Mouse (Mus musculus) forebrain, embryonic 11.5 days (tissue): Measurements from ENCODE around the gene Fbxo11. TPM values are rescaled to one million over a fixed set of nuclear protein-coding genes. Genes with fewer than 3 reads are reported as not detected.
"Not testable (repeated sequence)": the region's sequence is repeated elsewhere in the genome, so short reads cannot be mapped to it uniquely, and the experiment has no call there.

Experiments
- ATAC-seq: fragments of 200-750 bp; cut with Nextera tagmentation; replicated peaks from 2 replicates; pipeline ENCODE4 v1.8.0; 2017; ENCODE audit warnings: moderate TSS enrichment; ENCODE audit not compliant: low FRiP score
- DNase-seq: peaks from one replicate; pipeline ENCODE4 v3.0.0-alpha.2; 2017; ENCODE audit warnings: low spot score
- H3K27ac ChIP-seq: fragments of 300-500 bp; sonication (generic); 2 replicates; pipeline ENCODE4 v1.5.1; 2014; ENCODE audit warnings: low read depth, low read length
- H3K27me3 ChIP-seq: fragments of 300-500 bp; sonication (generic); 2 replicates; pipeline ENCODE4 v1.6.1; 2014; ENCODE audit warnings: mild to moderate bottlenecking, low read length, mixed read lengths; ENCODE audit not compliant: control insufficient read depth, insufficient read depth
- H3K36me3 ChIP-seq: fragments of 300-500 bp; sonication (generic); 2 replicates; pipeline ENCODE4 v1.6.1; 2014; ENCODE audit warnings: mild to moderate bottlenecking, low read length, moderate library complexity, mixed read lengths; ENCODE audit not compliant: control insufficient read depth, insufficient read depth
- H3K4me1 ChIP-seq: fragments of 300-500 bp; sonication (generic); replicated peaks from 2 replicates; pipeline ENCODE4 v1.6.1; 2014; ENCODE audit warnings: low read length, mixed read lengths; ENCODE audit not compliant: control insufficient read depth, insufficient read depth
- H3K4me2 ChIP-seq: fragments of 300-500 bp; sonication (generic); 2 replicates; pipeline ENCODE4 v1.6.1; 2014; ENCODE audit warnings: low read depth, mild to moderate bottlenecking, low read length, moderate library complexity, mixed read lengths; ENCODE audit not compliant: severe bottlenecking
- H3K4me3 ChIP-seq: fragments of 300-500 bp; sonication (generic); 2 replicates; pipeline ENCODE4 v1.5.1; 2014; ENCODE audit warnings: low read depth, low read length
- H3K9ac ChIP-seq: fragments of 300-500 bp; sonication (generic); 2 replicates; pipeline ENCODE4 v1.6.1; 2014; ENCODE audit warnings: low read length
- H3K9me3 ChIP-seq: fragments of 300-500 bp; sonication (generic); 2 replicates; pipeline ENCODE4 v1.6.1; 2016; ENCODE audit warnings: low read length, mixed read lengths; ENCODE audit not compliant: control insufficient read depth
- WGBS: fragments of 180-500 bp; shearing (Covaris S2); extraction: QIAGEN DNeasy Blood & Tissue Kit; methylation state at CpG from one replicate; pipeline ENCODE4 v1.1.7; 2014; 5-methylcytosine and 5-hydroxymethylcytosine counted together
- polyA plus RNA-seq: library from polyadenylated mRNA; unstranded; fragments of >200 nt; fragmentation: Nextera tagmentation; extraction: Ambion mirVana; gene quantifications from 2 replicates; pipeline ENCODE4 v1.2.1, GENCODE M21; 2014

Fbxo11 gene
- polyA plus RNA-seq, 1 experiment from 2014 or later: 40.0 TPM

GRCm38 (mm10) chr17:88040810-88041209 is 24.3 kb downstream of the Fbxo11 start:
- Histone ChIP-seq H3K4me2 (no peak overlapping the region), H3K9ac (no peak overlapping the region), H3K4me1 (no peaks in the 10 kb centered on the region), H3K9me3 (no peaks in the 10 kb centered on the region), H3K36me3 (no peaks in the 10 kb centered on the region), H3K27ac (no peak overlapping the region), H3K4me3 (no peak overlapping the region), H3K27me3 (no peaks in the 10 kb centered on the region)
- no peak for DNase-seq
- WGBS: 88% methylated on average over 5 of the region's 5 CpGs
- no peak for ATAC-seq

GRCm38 (mm10) chr17:88034418-88034817 is 30.7 kb downstream of the Fbxo11 start:
- WGBS: 94% methylated on average over 4 of the region's 4 CpGs
- H3K27ac ChIP-seq: no peak overlapping the region

GRCm38 (mm10) chr17:88031755-88032154 is 33.3 kb downstream of the Fbxo11 start:
- H3K36me3 ChIP-seq: no peaks in the 10 kb centered on the region
- 91% methylated on average over 5 of the region's 5 CpGs for whole genome bisulfite sequencing
- no peak overlapping the region for H3K9ac ChIP-seq
- H3K4me2 ChIP-seq: no peak overlapping the region
- no peaks in the 10 kb centered on the region for H3K4me1 ChIP-seq
- H3K9me3 ChIP-seq: no peaks in the 10 kb centered on the region
- ATAC-seq (no peak), DNase-seq (no peak)
- no peak overlapping the region for H3K4me3 ChIP-seq
- H3K27me3 ChIP-seq: no peaks in the 10 kb centered on the region
- H3K27ac ChIP-seq: no peak overlapping the region

More at GRCm38 (mm10) chr17:88034418-88034817, 30.7 kb downstream of the Fbxo11 start:
- H3K9ac ChIP-seq: no peak overlapping the region
- ATAC-seq: no peak
- H3K4me3 ChIP-seq: no peak overlapping the region
- no peaks in the 10 kb centered on the region for H3K36me3 ChIP-seq
- no peak for DNase-seq
- no peaks in the 10 kb centered on the region for H3K4me1 ChIP-seq
- H3K4me2 ChIP-seq: no peak overlapping the region
- no peaks in the 10 kb centered on the region for H3K27me3 ChIP-seq
- H3K9me3 ChIP-seq: no peaks in the 10 kb centered on the region

DNA sequence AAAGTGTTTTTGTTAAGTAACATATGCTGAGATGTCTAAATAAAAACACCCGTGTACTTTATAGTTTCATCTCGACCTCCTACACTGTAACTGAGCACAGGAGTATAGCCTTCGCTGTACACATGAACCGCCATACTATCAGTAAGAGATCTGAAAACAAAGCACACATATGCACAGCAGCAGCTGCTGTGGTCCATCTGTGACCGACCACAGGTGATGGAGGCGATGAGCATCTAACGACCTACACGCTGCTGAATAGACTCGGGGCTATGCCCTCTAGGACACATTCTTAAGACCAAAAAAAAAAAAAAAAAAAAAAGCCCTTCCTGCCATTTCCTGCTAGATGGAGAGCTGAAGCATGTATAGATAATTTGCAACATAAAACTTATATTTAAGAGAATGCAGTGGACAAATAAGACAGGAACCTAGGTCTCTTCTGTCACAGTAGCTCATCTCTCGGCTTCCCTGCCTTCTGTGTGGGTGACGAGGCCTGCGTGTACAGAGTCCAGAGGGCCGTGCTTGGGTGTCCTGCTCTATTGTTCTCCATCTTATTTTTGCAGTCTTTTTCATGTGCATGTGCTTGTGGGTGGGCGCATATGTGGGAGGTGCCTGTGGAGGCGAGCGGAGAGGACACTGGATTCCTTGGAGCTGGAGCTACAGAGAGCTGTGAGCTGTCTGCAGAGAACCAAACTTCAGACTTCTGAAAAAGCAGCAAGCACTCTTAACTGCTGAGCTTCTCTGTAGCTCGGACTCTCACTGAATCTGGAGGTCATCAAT is 35.7 kb downstream of the Fbxo11 start:
- Histone ChIP-seq H3K9ac (no peak overlapping the region), H3K27me3 (no peaks in the 10 kb centered on the region), H3K36me3 (no peaks in the 10 kb centered on the region), H3K4me1 (no peaks in the 10 kb centered on the region), H3K9me3 (no peaks in the 10 kb centered on the region), H3K4me3 (no peak overlapping the region), H3K27ac (no peak overlapping the region), H3K4me2 (no peak overlapping the region)
- no peak for ATAC-seq
- no peak for DNase-seq
- WGBS: 88% methylated on average over 17 of the region's 17 CpGs

DNA sequence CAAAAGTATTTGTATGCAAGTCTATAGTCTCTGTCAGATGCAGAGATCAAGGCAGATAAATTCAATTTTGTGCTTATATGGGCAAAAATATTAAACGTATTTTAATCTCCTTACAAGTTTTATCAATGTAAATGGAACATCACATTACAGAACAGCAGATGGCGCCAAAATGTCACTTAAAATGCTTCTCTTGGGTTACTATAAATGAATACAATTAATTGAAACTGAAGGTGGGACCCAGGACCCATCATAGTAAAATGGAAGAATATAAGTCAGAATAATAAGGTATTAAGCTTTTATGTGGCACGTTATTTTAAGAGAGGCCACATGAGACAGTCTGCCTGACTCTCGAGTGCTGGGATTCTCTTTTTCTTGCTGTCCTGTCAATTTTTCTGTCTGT is 39.9 kb downstream of the Fbxo11 start:
- Histone ChIP-seq H3K27ac (no peak overlapping the region), H3K4me2 (no peak overlapping the region), H3K4me1 (no peaks in the 10 kb centered on the region), H3K36me3 (no peaks in the 10 kb centered on the region), H3K9ac (no peak overlapping the region), H3K27me3 (no peaks in the 10 kb centered on the region), H3K9me3 (no peaks in the 10 kb centered on the region), H3K4me3 (no peak overlapping the region)
- WGBS: 56% methylated on average over 4 of the region's 4 CpGs
- no peak for DNase-seq
- no peak for ATAC-seq

DNA sequence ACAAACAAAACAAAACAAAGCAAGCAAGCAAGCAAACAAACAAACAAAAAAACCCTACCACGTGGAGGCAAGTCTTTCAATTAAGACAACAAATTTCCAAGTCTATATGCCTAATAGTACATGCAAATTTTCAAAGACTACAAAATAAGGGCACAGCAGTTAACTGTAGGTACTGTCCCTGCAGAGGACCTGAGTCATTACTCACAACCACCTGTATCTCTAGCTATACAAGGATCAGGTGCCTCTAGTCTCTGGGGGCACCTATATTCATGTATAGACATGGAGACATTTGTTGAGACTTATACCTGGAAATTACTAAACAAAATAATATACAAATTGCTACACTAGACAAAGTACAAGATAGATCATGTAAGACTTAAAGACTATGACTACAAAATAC is 41.2 kb downstream of the Fbxo11 start:
- H3K4me2 ChIP-seq: no peak overlapping the region
- no peaks in the 10 kb centered on the region for H3K36me3 ChIP-seq
- DNase-seq (no peak), ATAC-seq (no peak)
- H3K9ac ChIP-seq: no peak overlapping the region
- H3K27me3 ChIP-seq: no peaks in the 10 kb centered on the region
- H3K4me1 ChIP-seq: no peaks in the 10 kb centered on the region
- no peak overlapping the region for H3K27ac ChIP-seq
- H3K4me3 ChIP-seq: no peak overlapping the region
- H3K9me3 ChIP-seq: no peaks in the 10 kb centered on the region
- WGBS: 82% methylated on average over 1 of the region's 1 CpGs

DNA sequence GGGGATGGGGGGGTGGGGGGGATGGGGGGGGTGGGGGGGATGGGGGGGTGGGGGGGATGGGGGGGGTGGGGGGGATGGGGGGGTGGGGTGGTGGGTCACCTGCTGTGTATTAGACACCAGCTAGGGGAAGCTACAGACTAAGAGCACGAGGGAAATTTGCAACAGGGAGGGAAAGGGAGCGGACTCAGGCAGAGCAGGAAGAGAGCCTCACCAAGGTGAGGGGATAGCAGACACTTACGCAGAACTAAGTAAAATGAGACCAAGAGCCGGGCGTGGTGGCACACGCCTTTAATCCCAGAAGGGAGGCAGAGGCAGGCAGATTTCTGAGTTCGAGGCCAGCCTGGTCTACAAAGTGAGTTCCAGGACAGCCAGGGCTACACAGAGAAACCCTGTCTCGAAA is 49.1 kb downstream of the Fbxo11 start:
- not testable (repeated sequence) for H3K36me3 ChIP-seq, H3K4me3 ChIP-seq, H3K27ac ChIP-seq, H3K27me3 ChIP-seq, ATAC-seq, H3K4me2 ChIP-seq, H3K4me1 ChIP-seq, H3K9ac ChIP-seq, H3K9me3 ChIP-seq, DNase-seq
- WGBS: 90% methylated on average over 8 of the region's 8 CpGs

- no peak for DNase-seq
- no peak for ATAC-seq
- Histone ChIP-seq H3K4me3 (no peak overlapping the region), H3K4me2 (no peak overlapping the region), H3K27me3 (no peaks in the 10 kb centered on the region), H3K27ac (no peak overlapping the region), H3K4me1 (no peaks in the 10 kb centered on the region), H3K9ac (no peak overlapping the region), H3K9me3 (no peaks in the 10 kb centered on the region), H3K36me3 (peaks cover 5% of the 10 kb centered on the region; the same call in 1 of the 2 replicates)
- 86% methylated on average over 1 of the region's 1 CpGs for WGBS
These were observed 50.6 kb downstream of the Fbxo11 start for GRCm38 (mm10) chr17:88014456-88014855.

- H3K4me3 ChIP-seq: no peak overlapping the region
- ATAC-seq (no peak), DNase-seq (no peak)
- 94% methylated on average over 8 of the region's 8 CpGs for WGBS
- H3K36me3 ChIP-seq: peaks cover 3% of the 10 kb centered on the region; the same call in 1 of the 2 replicates
- no peak overlapping the region for H3K4me2 ChIP-seq
- no peak overlapping the region for H3K27ac ChIP-seq
- no peaks in the 10 kb centered on the region for H3K4me1 ChIP-seq
- no peaks in the 10 kb centered on the region for H3K27me3 ChIP-seq
- no peak overlapping the region for H3K9ac ChIP-seq
- no peaks in the 10 kb centered on the region for H3K9me3 ChIP-seq
These were observed 58.1 kb downstream of the Fbxo11 start for GRCm38 (mm10) chr17:88006956-88007355.
